Mouse (Mus musculus) kidney, postnatal 10 days (tissue): ENCODE results near the gene Gm10638.

Source experiments
- DNase-seq: peaks from one replicate; pipeline ENCODE4 v3.0.0; 2021; ENCODE audit warnings: mixed read lengths

Gm10638 gene

DNA sequence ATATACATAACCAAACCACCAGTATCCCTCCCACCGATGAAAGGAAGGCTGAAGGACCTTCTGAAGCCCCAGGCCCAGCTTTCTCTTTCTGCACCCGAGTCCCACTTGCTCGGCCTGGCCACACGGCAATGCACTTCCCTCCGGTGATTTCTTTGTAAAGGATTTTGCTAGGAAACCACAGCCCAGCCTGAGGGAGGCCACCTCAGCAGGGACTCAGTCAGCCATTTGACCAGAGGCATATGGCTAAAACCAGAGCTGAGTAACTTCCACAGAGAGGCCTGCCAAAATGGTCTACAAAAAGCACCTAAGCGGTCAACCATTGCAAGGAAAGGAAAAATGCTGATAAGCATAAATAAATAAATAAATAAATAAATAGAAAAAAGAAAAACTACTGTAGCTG lies 49.2 kb downstream of the Gm10638 start:
- DNase-seq: no peak
